Mouse (Mus musculus): ENCODE data around the gene Clcf1. TPM values are rescaled to one million over a fixed set of nuclear protein-coding genes. Genes with fewer than 3 reads are reported as not detected.

Gene Clcf1
- polyA plus RNA-seq, 1 experiment from 2014 or later: 7.5 TPM

DNA sequence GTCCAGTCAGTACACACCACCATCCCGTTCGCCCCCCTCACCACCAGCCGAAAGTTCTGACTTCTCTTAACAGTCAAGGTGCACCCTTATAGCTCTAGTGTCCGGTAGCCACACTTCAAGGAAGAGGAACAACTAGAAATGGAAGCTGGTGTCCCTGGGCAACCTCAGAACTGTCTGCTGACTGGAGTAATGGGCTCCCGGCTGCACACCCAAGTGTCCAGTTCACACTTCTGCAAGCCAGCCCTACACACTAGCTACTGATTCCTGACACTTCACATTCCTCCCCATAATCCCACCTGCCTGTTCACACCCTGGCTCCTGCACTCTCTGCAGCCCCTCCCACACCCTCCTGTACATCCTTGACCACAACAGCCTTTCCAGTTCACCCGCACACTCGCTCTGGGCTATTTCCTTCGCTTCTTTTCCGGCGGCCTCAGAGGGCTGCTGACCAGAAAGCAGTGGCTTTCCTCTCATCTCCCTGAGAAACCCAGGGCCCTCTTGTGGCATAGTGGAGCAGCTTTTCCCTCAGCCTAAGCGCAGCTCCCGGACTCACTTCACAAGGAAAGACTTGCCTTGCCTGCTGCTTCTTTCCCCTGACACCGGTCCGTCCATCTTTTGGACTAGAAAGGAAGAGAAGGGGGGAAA is 2.1 kb downstream of the Clcf1 start:
- peaks cover 69% of the 10 kb centered on the region for H3K4me1 ChIP-seq (ENCODE audit: insufficient read depth, low read length)

DNA sequence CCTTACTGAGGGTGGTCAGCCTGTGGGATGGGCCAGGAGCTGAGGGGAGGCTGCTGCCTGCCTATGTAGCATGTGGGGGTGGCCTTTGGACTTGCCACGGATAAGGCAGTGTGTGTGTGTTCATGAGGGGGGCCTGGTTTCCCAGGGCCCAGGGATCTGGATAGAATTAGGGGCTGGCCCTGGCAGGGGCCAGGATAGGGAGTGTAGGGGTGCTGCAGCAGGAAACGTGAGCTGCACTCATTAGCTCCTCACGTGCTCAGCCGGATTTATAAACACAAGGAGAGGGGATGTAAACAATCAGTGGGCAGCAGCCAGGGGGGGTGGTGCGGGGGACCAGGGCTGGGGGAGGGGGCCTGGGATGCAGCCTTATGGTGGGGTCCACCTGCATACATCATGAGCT is 3.1 kb downstream of the Clcf1 start:
- peak overlapping the region; percentile 74 for H3K27ac ChIP-seq (ENCODE audit: low read length)
- H3K4me2 ChIP-seq (replicated peaks; ENCODE audit: low read depth, low read length): peak overlapping the region; percentile 91; the same call in 1 of the 2 replicates
- H3K9me3 ChIP-seq (ENCODE audit: low read length): no peaks in the 10 kb centered on the region
- H3K9ac ChIP-seq (replicated peaks; ENCODE audit: low read length): peak overlapping the region; percentile 49
- ATAC-seq (ENCODE audit: low FRiP score, low TSS enrichment): no peak
- 18% methylated on average over 5 of the region's 5 CpGs for WGBS
- peaks cover 70% of the 10 kb centered on the region for H3K4me1 ChIP-seq (ENCODE audit: insufficient read depth, low read length)
- H3K4me3 ChIP-seq (ENCODE audit: low read length): no peak overlapping the region
- no peaks in the 10 kb centered on the region for H3K36me3 ChIP-seq (ENCODE audit: insufficient read depth, low read length)
- H3K27me3 ChIP-seq (ENCODE audit: insufficient read depth, low read length): no peaks in the 10 kb centered on the region

More for the DNA sequence above, 2.1 kb downstream of the Clcf1 start:
- Histone ChIP-seq H3K4me2 (replicated peaks; ENCODE audit: low read depth, low read length) (peak overlapping the region; percentile 91), H3K9me3 (ENCODE audit: low read length) (no peaks in the 10 kb centered on the region), H3K27me3 (ENCODE audit: insufficient read depth, low read length) (no peaks in the 10 kb centered on the region), H3K36me3 (ENCODE audit: insufficient read depth, low read length) (no peaks in the 10 kb centered on the region), H3K9ac (replicated peaks; ENCODE audit: low read length) (peak overlapping the region; percentile 49), H3K4me3 (ENCODE audit: low read length) (peak overlapping the region; percentile 83), H3K27ac (ENCODE audit: low read length) (peak overlapping the region; percentile 74)
- ATAC-seq (ENCODE audit: low FRiP score, low TSS enrichment): no peak
- 13% methylated on average over 14 of the region's 14 CpGs for WGBS

DNA sequence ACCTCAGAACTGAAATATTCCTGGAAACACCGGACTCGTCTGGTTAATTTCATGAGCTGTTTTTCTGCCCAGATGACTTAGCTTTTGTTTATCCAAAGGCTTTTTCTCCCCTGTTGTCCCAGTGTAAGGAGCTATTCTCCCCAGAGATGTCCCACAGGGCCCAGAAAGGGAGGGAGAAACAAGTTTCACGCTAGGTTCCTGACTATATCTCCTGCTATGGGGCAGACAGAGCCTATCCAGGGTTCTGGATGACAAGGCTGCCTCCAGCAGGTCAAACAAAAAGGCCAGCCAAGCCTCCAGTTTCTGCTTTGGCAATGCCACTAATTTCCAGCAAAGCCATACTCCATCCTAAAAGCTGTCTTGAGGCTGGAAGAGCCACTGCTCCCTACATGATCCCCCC is 3.8 kb downstream of the Clcf1 start:
- Histone ChIP-seq H3K27me3 (ENCODE audit: insufficient read depth, low read length) (no peaks in the 10 kb centered on the region), H3K9me3 (ENCODE audit: low read length) (no peaks in the 10 kb centered on the region), H3K4me3 (ENCODE audit: low read length) (no peak overlapping the region), H3K4me2 (replicated peaks; ENCODE audit: low read depth, low read length) (no peak overlapping the region), H3K36me3 (ENCODE audit: insufficient read depth, low read length) (no peaks in the 10 kb centered on the region), H3K4me1 (ENCODE audit: insufficient read depth, low read length) (peaks cover 70% of the 10 kb centered on the region), H3K27ac (ENCODE audit: low read length) (no peak overlapping the region), H3K9ac (replicated peaks; ENCODE audit: low read length) (no peak overlapping the region)
- 58% methylated on average over 3 of the region's 3 CpGs for WGBS
- no peak for ATAC-seq (ENCODE audit: low FRiP score, low TSS enrichment)

DNA sequence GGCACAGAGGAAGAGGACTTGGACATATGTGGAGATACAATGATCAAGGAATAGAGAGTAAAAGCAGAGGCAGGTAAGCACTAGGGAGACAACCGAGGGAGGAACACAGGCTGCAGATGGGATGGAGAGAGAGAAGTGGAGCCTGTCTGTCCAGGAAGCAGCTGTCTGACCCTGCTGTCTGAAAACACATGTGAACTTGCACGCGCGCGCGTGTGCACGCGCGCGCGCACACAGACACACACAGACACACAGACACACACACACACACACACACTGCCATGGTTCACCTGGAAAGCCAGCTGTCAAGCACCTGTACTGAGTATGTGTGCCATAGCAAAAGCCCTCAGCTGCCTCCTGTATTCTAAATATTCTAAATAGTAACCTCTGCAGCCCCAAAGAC is 4.3 kb downstream of the Clcf1 start:
- WGBS: 65% methylated on average over 2 of the region's 11 CpGs
- Histone ChIP-seq H3K4me3 (ENCODE audit: low read length) (no peak overlapping the region), H3K27me3 (ENCODE audit: insufficient read depth, low read length) (no peaks in the 10 kb centered on the region), H3K4me2 (replicated peaks; ENCODE audit: low read depth, low read length) (no peak overlapping the region), H3K4me1 (ENCODE audit: insufficient read depth, low read length) (peaks cover 68% of the 10 kb centered on the region), H3K9me3 (ENCODE audit: low read length) (no peaks in the 10 kb centered on the region), H3K36me3 (ENCODE audit: insufficient read depth, low read length) (no peaks in the 10 kb centered on the region), H3K27ac (ENCODE audit: low read length) (no peak overlapping the region), H3K9ac (replicated peaks; ENCODE audit: low read length) (no peak overlapping the region)
- ATAC-seq (ENCODE audit: low FRiP score, low TSS enrichment): no peak

DNA sequence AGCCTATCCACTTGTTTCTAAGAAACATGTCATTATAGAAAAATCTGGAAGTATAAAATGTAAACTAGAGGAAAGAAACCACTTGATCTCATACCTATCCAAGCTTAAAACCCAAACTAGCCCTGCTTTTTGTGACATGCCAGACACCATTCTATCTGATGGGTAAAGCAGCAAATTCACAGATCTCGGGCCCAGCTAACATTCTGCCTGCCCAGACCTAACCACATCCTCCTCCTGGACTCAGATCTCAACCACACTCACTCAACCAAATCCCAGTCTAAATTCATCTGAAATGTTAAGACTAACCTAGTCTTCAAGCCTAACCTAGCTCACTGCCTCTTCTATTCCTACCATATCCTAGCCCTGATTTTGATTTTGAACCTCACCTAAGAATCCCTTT is 4.7 kb downstream of the Clcf1 start:
- peaks cover 63% of the 10 kb centered on the region for H3K4me1 ChIP-seq (ENCODE audit: insufficient read depth, low read length)
- H3K27me3 ChIP-seq (ENCODE audit: insufficient read depth, low read length): no peaks in the 10 kb centered on the region
- no peak overlapping the region for H3K4me3 ChIP-seq (ENCODE audit: low read length)
- WGBS: 83% methylated on average over 1 of the region's 1 CpGs
- no peak overlapping the region for H3K4me2 ChIP-seq (replicated peaks; ENCODE audit: low read depth, low read length)
- ATAC-seq (ENCODE audit: low FRiP score, low TSS enrichment): no peak
- no peaks in the 10 kb centered on the region for H3K9me3 ChIP-seq (ENCODE audit: low read length)
- H3K36me3 ChIP-seq (ENCODE audit: insufficient read depth, low read length): no peaks in the 10 kb centered on the region
- H3K27ac ChIP-seq (ENCODE audit: low read length): no peak overlapping the region
- H3K9ac ChIP-seq (replicated peaks; ENCODE audit: low read length): no peak overlapping the region

DNA sequence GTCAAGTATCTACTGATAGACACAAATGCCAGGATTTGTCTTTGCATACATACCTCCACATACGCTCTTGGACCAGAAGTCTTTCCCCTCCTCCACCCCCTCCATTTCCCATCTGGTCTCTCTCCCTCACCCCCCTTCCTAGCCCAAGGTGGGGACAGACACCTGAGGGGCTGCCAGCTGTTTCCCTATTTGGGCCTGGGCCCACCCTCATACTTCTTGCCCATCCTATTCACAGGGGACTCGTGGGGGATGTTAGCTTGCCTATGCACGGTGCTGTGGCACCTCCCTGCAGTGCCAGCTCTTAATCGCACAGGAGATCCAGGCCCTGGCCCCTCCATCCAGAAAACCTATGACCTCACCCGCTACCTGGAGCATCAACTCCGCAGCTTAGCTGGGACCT is 5.9 kb downstream of the Clcf1 start:
- Histone ChIP-seq H3K36me3 (ENCODE audit: insufficient read depth, low read length) (no peaks in the 10 kb centered on the region), H3K27me3 (ENCODE audit: insufficient read depth, low read length) (no peaks in the 10 kb centered on the region), H3K27ac (ENCODE audit: low read length) (no peak overlapping the region), H3K4me3 (ENCODE audit: low read length) (no peak overlapping the region), H3K9me3 (ENCODE audit: low read length) (no peaks in the 10 kb centered on the region), H3K9ac (replicated peaks; ENCODE audit: low read length) (peak overlapping the region; percentile 52; the same call in 1 of the 2 replicates), H3K4me1 (ENCODE audit: insufficient read depth, low read length) (peaks cover 61% of the 10 kb centered on the region), H3K4me2 (replicated peaks; ENCODE audit: low read depth, low read length) (no peak overlapping the region)
- 91% methylated on average over 6 of the region's 6 CpGs for WGBS
- no peak for ATAC-seq (ENCODE audit: low FRiP score, low TSS enrichment)

DNA sequence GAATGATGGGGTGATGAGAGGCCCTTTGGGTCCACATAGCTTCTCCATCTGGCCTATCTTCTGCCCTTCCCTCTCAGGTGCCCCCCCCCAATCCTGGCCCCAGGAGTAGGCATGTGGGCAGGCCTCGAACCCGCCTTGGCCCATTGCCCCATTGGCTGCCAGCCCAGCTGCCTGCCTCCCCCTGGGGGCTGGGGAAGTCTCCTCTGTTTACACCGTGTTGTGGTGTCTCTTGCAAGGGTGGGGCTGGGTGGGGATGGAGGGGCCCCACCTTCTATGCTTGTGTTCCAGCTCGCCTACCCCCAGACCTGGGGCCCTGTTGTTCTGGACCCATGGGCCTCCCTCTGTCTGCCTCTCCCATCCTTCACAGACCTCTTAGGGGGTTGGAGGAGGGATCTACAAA is 6.4 kb downstream of the Clcf1 start:
- H3K27ac ChIP-seq (ENCODE audit: low read length): peak overlapping the region; percentile 87
- ATAC-seq (ENCODE audit: low FRiP score, low TSS enrichment): no peak
- no peaks in the 10 kb centered on the region for H3K36me3 ChIP-seq (ENCODE audit: insufficient read depth, low read length)
- H3K27me3 ChIP-seq (ENCODE audit: insufficient read depth, low read length): no peaks in the 10 kb centered on the region
- peak overlapping the region; percentile 31 for H3K4me2 ChIP-seq (replicated peaks; ENCODE audit: low read depth, low read length)
- peak overlapping the region; percentile 52 for H3K9ac ChIP-seq (replicated peaks; ENCODE audit: low read length)
- H3K4me1 ChIP-seq (ENCODE audit: insufficient read depth, low read length): peaks cover 60% of the 10 kb centered on the region
- no peak overlapping the region for H3K4me3 ChIP-seq (ENCODE audit: low read length)
- no peaks in the 10 kb centered on the region for H3K9me3 ChIP-seq (ENCODE audit: low read length)
- WGBS: 37% methylated on average over 3 of the region's 4 CpGs

DNA sequence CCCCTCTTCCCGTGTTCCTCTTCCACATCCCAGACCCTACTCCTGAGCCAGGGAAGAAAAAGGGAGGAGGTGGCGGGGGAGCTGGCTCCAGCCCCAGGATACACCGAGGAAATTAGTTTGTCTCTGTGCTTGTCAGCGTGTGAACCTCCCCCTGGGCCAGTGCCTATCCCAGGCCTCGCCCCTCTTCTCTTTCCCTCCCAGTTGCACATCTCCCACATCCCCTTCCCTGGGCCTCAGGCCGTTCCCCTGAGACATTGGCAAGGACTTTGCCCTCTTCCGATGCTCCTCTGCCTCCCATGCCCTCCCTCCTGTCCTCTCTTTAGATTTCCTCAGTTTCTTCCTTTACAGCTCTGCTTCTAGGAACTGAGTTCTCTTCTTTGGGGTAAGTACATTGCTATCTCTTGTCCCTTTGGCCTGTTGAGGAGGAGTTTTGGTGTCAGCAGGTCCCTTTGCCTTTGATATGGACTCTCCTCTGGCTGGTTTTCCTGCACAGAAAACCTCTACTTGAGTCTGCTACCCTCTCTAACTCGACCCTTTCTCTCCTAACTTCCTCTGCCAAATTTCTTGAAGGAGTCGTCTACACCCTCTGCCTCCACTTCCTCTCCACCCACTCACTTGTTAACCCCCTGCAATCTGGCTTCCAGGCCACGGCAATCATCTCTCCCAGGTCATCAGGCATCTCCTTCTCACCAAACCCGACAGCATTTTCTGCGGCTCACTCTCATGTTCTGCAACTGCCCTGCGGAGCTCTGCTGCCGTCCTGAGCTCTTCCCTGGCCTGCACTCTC is 7.1 kb downstream of the Clcf1 start:
- ATAC-seq (ENCODE audit: low FRiP score, low TSS enrichment): peak; percentile 37
- WGBS: 16% methylated on average over 14 of the region's 14 CpGs
- Histone ChIP-seq H3K27ac (ENCODE audit: low read length) (peak overlapping the region; percentile 87), H3K36me3 (ENCODE audit: insufficient read depth, low read length) (no peaks in the 10 kb centered on the region), H3K4me1 (ENCODE audit: insufficient read depth, low read length) (peaks cover 53% of the 10 kb centered on the region), H3K9ac (replicated peaks; ENCODE audit: low read length) (peak overlapping the region; percentile 52), H3K9me3 (ENCODE audit: low read length) (no peaks in the 10 kb centered on the region), H3K4me2 (replicated peaks; ENCODE audit: low read depth, low read length) (peak overlapping the region; percentile 31), H3K4me3 (ENCODE audit: low read length) (no peak overlapping the region; the same call in 1 of the 2 replicates), H3K27me3 (ENCODE audit: insufficient read depth, low read length) (no peaks in the 10 kb centered on the region)

DNA sequence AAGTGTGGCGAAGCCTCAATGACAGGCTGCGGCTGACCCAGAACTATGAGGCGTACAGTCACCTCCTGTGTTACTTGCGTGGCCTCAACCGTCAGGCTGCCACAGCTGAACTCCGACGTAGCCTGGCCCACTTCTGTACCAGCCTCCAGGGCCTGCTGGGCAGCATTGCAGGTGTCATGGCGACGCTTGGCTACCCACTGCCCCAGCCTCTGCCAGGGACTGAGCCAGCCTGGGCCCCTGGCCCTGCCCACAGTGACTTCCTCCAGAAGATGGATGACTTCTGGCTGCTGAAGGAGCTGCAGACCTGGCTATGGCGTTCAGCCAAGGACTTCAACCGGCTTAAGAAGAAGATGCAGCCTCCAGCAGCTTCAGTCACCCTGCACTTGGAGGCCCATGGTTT is 8.1 kb downstream of the Clcf1 start:
- no peak overlapping the region for H3K4me2 ChIP-seq (replicated peaks; ENCODE audit: low read depth, low read length)
- peak; percentile 47 for ATAC-seq (ENCODE audit: low FRiP score, low TSS enrichment)

DNA sequence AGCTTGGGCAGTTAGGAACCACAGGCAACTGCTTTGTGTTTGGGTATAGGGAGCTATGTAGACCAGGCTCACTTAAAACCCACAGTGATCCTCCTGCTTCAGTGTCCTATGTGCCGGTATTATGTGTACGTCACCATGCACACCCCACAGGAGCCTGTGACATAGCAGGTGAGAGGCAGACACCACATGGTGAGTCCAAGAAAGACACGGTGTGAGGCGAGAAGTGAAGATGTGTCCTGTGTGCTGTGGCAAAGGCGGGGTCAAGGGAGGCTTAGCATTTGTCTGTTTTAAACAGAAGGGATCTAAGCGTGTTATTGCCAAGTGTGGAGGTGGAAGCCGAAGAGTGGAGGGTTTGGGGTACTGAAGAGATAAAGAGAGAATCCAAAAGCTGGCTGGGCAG is 12.7 kb downstream of the Clcf1 start:
- H3K4me2 ChIP-seq (replicated peaks; ENCODE audit: low read depth, low read length): no peak overlapping the region
- ATAC-seq (ENCODE audit: low FRiP score, low TSS enrichment): no peak
- 85% methylated on average over 7 of the region's 7 CpGs for WGBS

More for the DNA sequence above, 8.1 kb downstream of the Clcf1 start:
- no peak overlapping the region for H3K4me3 ChIP-seq (ENCODE audit: low read length)
- H3K27me3 ChIP-seq (ENCODE audit: insufficient read depth, low read length): no peaks in the 10 kb centered on the region
- no peak overlapping the region for H3K9ac ChIP-seq (replicated peaks; ENCODE audit: low read length)
- 39% methylated on average over 11 of the region's 11 CpGs for WGBS
- peaks cover 43% of the 10 kb centered on the region for H3K4me1 ChIP-seq (ENCODE audit: insufficient read depth, low read length)
- H3K27ac ChIP-seq (ENCODE audit: low read length): peak overlapping the region; percentile 87; the same call in 1 of the 2 replicates
- H3K9me3 ChIP-seq (ENCODE audit: low read length): no peaks in the 10 kb centered on the region
- no peaks in the 10 kb centered on the region for H3K36me3 ChIP-seq (ENCODE audit: insufficient read depth, low read length)

More for the DNA sequence above, 12.7 kb downstream of the Clcf1 start:
- Histone ChIP-seq H3K27ac (ENCODE audit: low read length) (no peak overlapping the region), H3K36me3 (ENCODE audit: insufficient read depth, low read length) (no peaks in the 10 kb centered on the region), H3K27me3 (ENCODE audit: insufficient read depth, low read length) (no peaks in the 10 kb centered on the region), H3K9ac (replicated peaks; ENCODE audit: low read length) (no peak overlapping the region), H3K4me1 (ENCODE audit: insufficient read depth, low read length) (peaks cover 41% of the 10 kb centered on the region), H3K9me3 (ENCODE audit: low read length) (no peaks in the 10 kb centered on the region), H3K4me3 (ENCODE audit: low read length) (no peak overlapping the region)

All from kidney, embryonic 16.5 days (tissue).